Mouse (Mus musculus): ENCODE results near the gene Tnfrsf14. TPM values are rescaled to one million over a fixed set of nuclear protein-coding genes. Genes with fewer than 3 reads are reported as not detected.

Tnfrsf14 gene
- polyA plus RNA-seq, 1 experiment from 2014 or later: 4.4 TPM

GRCm38 (mm10) chr4:154956604-154957003 is 28.2 kb upstream of the Tnfrsf14 start:
- no peak overlapping the region for H3K4me3 ChIP-seq (ENCODE audit: low read depth, low read length)
- H3K27me3 ChIP-seq (ENCODE audit: control insufficient read depth, insufficient read depth, low read length): peaks cover 98% of the 10 kb centered on the region
- H3K4me2 ChIP-seq: no peak overlapping the region
- H3K27ac ChIP-seq (ENCODE audit: low read depth, low read length): no peak overlapping the region
- no peak overlapping the region for H3K9ac ChIP-seq (ENCODE audit: low read depth, low read length)
- ATAC-seq (replicated peaks; ENCODE audit: insufficient number of reproducible peaks, low FRiP score, low TSS enrichment): no peak
- WGBS (ENCODE audit: insufficient replicate concordance): 31% methylated on average over 9 of the region's 9 CpGs
- peaks cover 22% of the 10 kb centered on the region for H3K4me1 ChIP-seq (ENCODE audit: control insufficient read depth, insufficient read depth, low read length)
- no peaks in the 10 kb centered on the region for H3K36me3 ChIP-seq (ENCODE audit: control insufficient read depth, insufficient read depth, low read length)
- H3K9me3 ChIP-seq (replicated peaks; ENCODE audit: control insufficient read depth, low read length): no peaks in the 10 kb centered on the region

GRCm38 (mm10) chr4:154952461-154953241 is 24.3 kb upstream of the Tnfrsf14 start:
- ATAC-seq (replicated peaks; ENCODE audit: insufficient number of reproducible peaks, low FRiP score, low TSS enrichment): no peak
- Histone ChIP-seq H3K27me3 (ENCODE audit: control insufficient read depth, insufficient read depth, low read length) (peaks cover 92% of the 10 kb centered on the region), H3K9me3 (replicated peaks; ENCODE audit: control insufficient read depth, low read length) (no peaks in the 10 kb centered on the region), H3K4me3 (ENCODE audit: low read depth, low read length) (no peak overlapping the region), H3K9ac (ENCODE audit: low read depth, low read length) (no peak overlapping the region), H3K27ac (ENCODE audit: low read depth, low read length) (no peak overlapping the region), H3K36me3 (ENCODE audit: control insufficient read depth, insufficient read depth, low read length) (no peaks in the 10 kb centered on the region), H3K4me2 (no peak overlapping the region), H3K4me1 (ENCODE audit: control insufficient read depth, insufficient read depth, low read length) (no peaks in the 10 kb centered on the region)
- WGBS (ENCODE audit: insufficient replicate concordance): 3% methylated on average over 26 of the region's 26 CpGs

GRCm38 (mm10) chr4:154949589-154949982 is 21.2 kb upstream of the Tnfrsf14 start:
- Histone ChIP-seq H3K4me2 (no peak overlapping the region), H3K9ac (ENCODE audit: low read depth, low read length) (no peak overlapping the region), H3K27me3 (ENCODE audit: control insufficient read depth, insufficient read depth, low read length) (peaks cover 63% of the 10 kb centered on the region), H3K27ac (ENCODE audit: low read depth, low read length) (no peak overlapping the region), H3K36me3 (ENCODE audit: control insufficient read depth, insufficient read depth, low read length) (no peaks in the 10 kb centered on the region), H3K9me3 (replicated peaks; ENCODE audit: control insufficient read depth, low read length) (no peaks in the 10 kb centered on the region), H3K4me1 (ENCODE audit: control insufficient read depth, insufficient read depth, low read length) (peaks cover 5% of the 10 kb centered on the region; the same call in 1 of the 2 replicates), H3K4me3 (ENCODE audit: low read depth, low read length) (no peak overlapping the region)
- WGBS (ENCODE audit: insufficient replicate concordance): 22% methylated on average over 16 of the region's 16 CpGs
- ATAC-seq (replicated peaks; ENCODE audit: insufficient number of reproducible peaks, low FRiP score, low TSS enrichment): no peak

GRCm38 (mm10) chr4:154948940-154949588 is 20.7 kb upstream of the Tnfrsf14 start:
- WGBS (ENCODE audit: insufficient replicate concordance): 61% methylated on average over 6 of the region's 6 CpGs
- Histone ChIP-seq H3K9me3 (replicated peaks; ENCODE audit: control insufficient read depth, low read length) (no peaks in the 10 kb centered on the region), H3K9ac (ENCODE audit: low read depth, low read length) (no peak overlapping the region), H3K4me1 (ENCODE audit: control insufficient read depth, insufficient read depth, low read length) (peaks cover 5% of the 10 kb centered on the region; the same call in 1 of the 2 replicates), H3K4me3 (ENCODE audit: low read depth, low read length) (no peak overlapping the region), H3K27me3 (ENCODE audit: control insufficient read depth, insufficient read depth, low read length) (peaks cover 58% of the 10 kb centered on the region), H3K36me3 (ENCODE audit: control insufficient read depth, insufficient read depth, low read length) (no peaks in the 10 kb centered on the region), H3K27ac (ENCODE audit: low read depth, low read length) (no peak overlapping the region), H3K4me2 (no peak overlapping the region)
- no peak for ATAC-seq (replicated peaks; ENCODE audit: insufficient number of reproducible peaks, low FRiP score, low TSS enrichment)

GRCm38 (mm10) chr4:154948066-154948939 is 19.9 kb upstream of the Tnfrsf14 start:
- H3K36me3 ChIP-seq (ENCODE audit: control insufficient read depth, insufficient read depth, low read length): no peaks in the 10 kb centered on the region
- H3K4me1 ChIP-seq (ENCODE audit: control insufficient read depth, insufficient read depth, low read length): peaks cover 5% of the 10 kb centered on the region; the same call in 1 of the 2 replicates
- peaks cover 50% of the 10 kb centered on the region for H3K27me3 ChIP-seq (ENCODE audit: control insufficient read depth, insufficient read depth, low read length)
- no peak overlapping the region for H3K4me2 ChIP-seq
- ATAC-seq (replicated peaks; ENCODE audit: insufficient number of reproducible peaks, low FRiP score, low TSS enrichment): no peak
- no peak overlapping the region for H3K9ac ChIP-seq (ENCODE audit: low read depth, low read length)
- 52% methylated on average over 14 of the region's 14 CpGs for WGBS (ENCODE audit: insufficient replicate concordance)
- no peak overlapping the region for H3K27ac ChIP-seq (ENCODE audit: low read depth, low read length)
- H3K9me3 ChIP-seq (replicated peaks; ENCODE audit: control insufficient read depth, low read length): no peaks in the 10 kb centered on the region
- H3K4me3 ChIP-seq (ENCODE audit: low read depth, low read length): no peak overlapping the region

GRCm38 (mm10) chr4:154946319-154946718 is 18.0 kb upstream of the Tnfrsf14 start:
- Histone ChIP-seq H3K4me2 (peak overlapping the region; percentile 60), H3K27me3 (ENCODE audit: control insufficient read depth, insufficient read depth, low read length) (peaks cover 30% of the 10 kb centered on the region), H3K4me1 (ENCODE audit: control insufficient read depth, insufficient read depth, low read length) (peaks cover 5% of the 10 kb centered on the region; the same call in 1 of the 2 replicates), H3K27ac (ENCODE audit: low read depth, low read length) (no peak overlapping the region), H3K9ac (ENCODE audit: low read depth, low read length) (0 out of 2 replicates have a peak overlapping the region, but pooled peaks have one; percentile 34), H3K9me3 (replicated peaks; ENCODE audit: control insufficient read depth, low read length) (no peaks in the 10 kb centered on the region), H3K4me3 (ENCODE audit: low read depth, low read length) (peak overlapping the region; percentile 27; the same call in 1 of the 2 replicates), H3K36me3 (ENCODE audit: control insufficient read depth, insufficient read depth, low read length) (no peaks in the 10 kb centered on the region)
- WGBS (ENCODE audit: insufficient replicate concordance): 3% methylated on average over 8 of the region's 8 CpGs
- ATAC-seq (replicated peaks; ENCODE audit: insufficient number of reproducible peaks, low FRiP score, low TSS enrichment): peak; percentile 70

- H3K27ac ChIP-seq (ENCODE audit: low read depth, low read length): no peak overlapping the region
- H3K4me3 ChIP-seq (ENCODE audit: low read depth, low read length): no peak overlapping the region
- H3K4me2 ChIP-seq: no peak overlapping the region
- 21% methylated on average over 2 of the region's 2 CpGs for WGBS (ENCODE audit: insufficient replicate concordance)
- peaks cover 5% of the 10 kb centered on the region; the same call in 1 of the 2 replicates for H3K4me1 ChIP-seq (ENCODE audit: control insufficient read depth, insufficient read depth, low read length)
- no peak overlapping the region for H3K9ac ChIP-seq (ENCODE audit: low read depth, low read length)
- peak; percentile 67 for ATAC-seq (replicated peaks; ENCODE audit: insufficient number of reproducible peaks, low FRiP score, low TSS enrichment)
- H3K9me3 ChIP-seq (replicated peaks; ENCODE audit: control insufficient read depth, low read length): no peaks in the 10 kb centered on the region
- H3K27me3 ChIP-seq (ENCODE audit: control insufficient read depth, insufficient read depth, low read length): peaks cover 12% of the 10 kb centered on the region
- H3K36me3 ChIP-seq (ENCODE audit: control insufficient read depth, insufficient read depth, low read length): no peaks in the 10 kb centered on the region
Measured at GRCm38 (mm10) chr4:154944121-154944590, 15.8 kb upstream of the Tnfrsf14 start.

All from heart, embryonic 11.5 days (tissue).